Mouse (Mus musculus) myocyte (in vitro differentiated cells): ENCODE measurements around the gene Mical2. TPM values are rescaled to one million over a fixed set of nuclear protein-coding genes. Genes with fewer than 3 reads are reported as not detected.

Experiments
- H3K27me3 ChIP-seq: one replicate; pipeline ENCODE4 v1.6.1; 2011; ENCODE audit not compliant: control insufficient read depth, insufficient read depth, insufficient read length
- H3K36me3 ChIP-seq: one replicate; pipeline ENCODE4 v1.6.1; 2011; ENCODE audit not compliant: control insufficient read depth, insufficient read depth
- H3K4me2 ChIP-seq: one replicate; pipeline ENCODE4 v1.6.1; 2011; ENCODE audit warnings: low read depth, control low read depth
- H3K4me3 ChIP-seq: one replicate; pipeline ENCODE4 v1.5.1; 2011; ENCODE audit warnings: mild to moderate bottlenecking, control low read depth, moderate library complexity
- H3K79me2 ChIP-seq: one replicate; pipeline ENCODE4 v1.6.1; 2011; ENCODE audit not compliant: control insufficient read depth, insufficient read depth
- H3ac ChIP-seq: one replicate; pipeline ENCODE4 v1.6.1; 2011; ENCODE audit not compliant: control insufficient read depth, insufficient read length
- CEBPB ChIP-seq: IDR thresholded peaks from 2 replicates; pipeline ENCODE4 v1.6.1; 2011; ENCODE audit warnings: mild to moderate bottlenecking, moderate library complexity; ENCODE audit not compliant: poor library complexity, insufficient read depth, severe bottlenecking
- E2F4 ChIP-seq: IDR thresholded peaks from one replicate; pipeline ENCODE4 v1.6.1; 2011; ENCODE audit warnings: mild to moderate bottlenecking, control low read depth, moderate library complexity; ENCODE audit not compliant: insufficient read depth
- MAX ChIP-seq: IDR thresholded peaks from one replicate; pipeline ENCODE4 v1.6.1; 2011; ENCODE audit warnings: low read depth, mild to moderate bottlenecking, control low read depth
- MYOD1 ChIP-seq, 3 experiments: IDR thresholded peaks; one replicate each; pipeline ENCODE4 v1.6.1; 2011; ENCODE audit warnings: control low read depth in 2 of 3, low read depth in 2 of 3, mild to moderate bottlenecking in 2 of 3, moderate library complexity in 1 of 3; ENCODE audit not compliant: insufficient read length in 2 of 3, control insufficient read depth in 1 of 3
- MYOG ChIP-seq, 3 experiments: IDR thresholded peaks; one replicate each; pipeline ENCODE4 v1.6.1; 2011; ENCODE audit warnings: control low read depth in 2 of 3, low read depth in 2 of 3, mild to moderate bottlenecking in 2 of 3; ENCODE audit not compliant: insufficient read length in 2 of 3, control insufficient read depth in 1 of 3, insufficient read depth in 1 of 3
- POLR2A ChIP-seq: IDR thresholded peaks from one replicate; pipeline ENCODE4 v1.6.1; 2011; ENCODE audit warnings: low read depth, mild to moderate bottlenecking, control low read depth, moderate library complexity; ENCODE audit not compliant: insufficient read length
- POLR2AphosphoS2 ChIP-seq: IDR thresholded peaks from one replicate; pipeline ENCODE4 v1.6.1; 2011; ENCODE audit warnings: low read depth, control low read depth; ENCODE audit not compliant: insufficient read length
- REST ChIP-seq: IDR thresholded peaks from one replicate; pipeline ENCODE4 v1.6.1; 2011; ENCODE audit warnings: mild to moderate bottlenecking, control low read depth, moderate library complexity; ENCODE audit not compliant: insufficient read depth, insufficient read length
- SRF ChIP-seq: IDR thresholded peaks from one replicate; pipeline ENCODE4 v1.6.1; 2011; ENCODE audit warnings: low read depth; ENCODE audit not compliant: control insufficient read depth, insufficient read length
- TCF12 ChIP-seq: IDR thresholded peaks from one replicate; pipeline ENCODE4 v1.6.1; 2011; ENCODE audit warnings: mild to moderate bottlenecking, control low read depth; ENCODE audit not compliant: poor library complexity, insufficient read depth, severe bottlenecking
- TCF3 ChIP-seq: IDR thresholded peaks from one replicate; pipeline ENCODE4 v1.6.1; 2011; ENCODE audit warnings: low read depth, control low read depth; ENCODE audit not compliant: insufficient read length
- USF1 ChIP-seq: IDR thresholded peaks from one replicate; pipeline ENCODE4 v1.6.1; 2011; ENCODE audit warnings: low read depth, mild to moderate bottlenecking, control low read depth, moderate library complexity
- polyA plus RNA-seq: library from polyadenylated mRNA; unstranded; fragments of >200 nt; fragmentation: generic; extraction: Trizol; gene quantifications from one replicate; pipeline ENCODE4 v1.2.1, GENCODE M21; 2012; ENCODE audit warnings: missing spikeins

Gene Mical2
- polyA plus RNA-seq, 1 experiment, result 34.8 TPM

DNA sequence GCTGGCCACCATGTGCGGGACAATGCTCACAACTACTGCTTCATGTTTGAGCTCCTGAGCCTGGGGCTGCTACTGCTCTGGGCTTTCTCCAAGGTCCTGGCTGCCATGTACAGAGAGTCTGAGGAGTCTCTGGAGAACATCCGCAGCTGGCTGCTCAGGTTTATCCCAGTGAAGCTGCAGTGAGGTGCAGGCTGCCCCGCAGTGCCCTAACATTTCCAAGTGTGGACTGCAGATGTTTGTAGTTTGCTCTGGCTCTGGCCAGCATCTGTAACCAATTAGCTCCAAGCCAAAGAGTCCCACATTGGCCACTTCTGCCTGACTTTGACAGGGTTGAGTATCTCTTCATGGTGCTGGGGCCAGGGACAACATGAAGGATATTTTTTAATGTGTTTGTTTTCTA, 125.9 kb downstream of the Mical2 start:
- no peak overlapping the region for H3K4me2 ChIP-seq
- H3K36me3 ChIP-seq, result peaks cover 18% of the 10 kb centered on the region
- H3ac ChIP-seq, result no peak overlapping the region
- no peaks in the 10 kb centered on the region for H3K27me3 ChIP-seq
- H3K79me2 ChIP-seq, result no peaks in the 10 kb centered on the region
- no peak for TF ChIP-seq REST
- TF ChIP-seq TCF12, result no peak
- TF ChIP-seq MAX, result no peak
- TF ChIP-seq CEBPB, result no peak
- no peak for TF ChIP-seq MYOD1 (IDR thresholded peaks at IDR 0.05; ENCODE audit: control insufficient read depth in 1 of 3, insufficient read length in 2 of 3, low read depth in 2 of 3)
- no peak for TF ChIP-seq E2F4
- no peak for TF ChIP-seq TCF3
- no peak for TF ChIP-seq USF1
- no peak for TF ChIP-seq POLR2A
- no peak for TF ChIP-seq SRF
- no peak for TF ChIP-seq MYOG (IDR thresholded peaks at IDR 0.05; ENCODE audit: control insufficient read depth in 1 of 3, insufficient read depth in 1 of 3, insufficient read length in 2 of 3, low read depth in 2 of 3)
- TF ChIP-seq POLR2AphosphoS2, result no peak
- H3K4me3 ChIP-seq, result no peak overlapping the region

GRCm38 (mm10) chr7:112352005-112352404, 126.3 kb downstream of the Mical2 start:
- no peaks in the 10 kb centered on the region for H3K27me3 ChIP-seq
- peaks cover 16% of the 10 kb centered on the region for H3K36me3 ChIP-seq
- H3K79me2 ChIP-seq, result no peaks in the 10 kb centered on the region
- H3K4me3 ChIP-seq, result no peak overlapping the region
- H3ac ChIP-seq, result no peak overlapping the region
- TF ChIP-seq POLR2A, result no peak
- H3K4me2 ChIP-seq, result no peak overlapping the region

- H3ac ChIP-seq, result no peak overlapping the region
- no peaks in the 10 kb centered on the region for H3K27me3 ChIP-seq
- no peaks in the 10 kb centered on the region for H3K79me2 ChIP-seq
- H3K4me2 ChIP-seq, result no peak overlapping the region
- peaks cover 12% of the 10 kb centered on the region for H3K36me3 ChIP-seq
- H3K4me3 ChIP-seq, result no peak overlapping the region
- no peak for TF ChIP-seq REST
Observed at GRCm38 (mm10) chr7:112353011-112353410, 127.4 kb downstream of the Mical2 start.

DNA sequence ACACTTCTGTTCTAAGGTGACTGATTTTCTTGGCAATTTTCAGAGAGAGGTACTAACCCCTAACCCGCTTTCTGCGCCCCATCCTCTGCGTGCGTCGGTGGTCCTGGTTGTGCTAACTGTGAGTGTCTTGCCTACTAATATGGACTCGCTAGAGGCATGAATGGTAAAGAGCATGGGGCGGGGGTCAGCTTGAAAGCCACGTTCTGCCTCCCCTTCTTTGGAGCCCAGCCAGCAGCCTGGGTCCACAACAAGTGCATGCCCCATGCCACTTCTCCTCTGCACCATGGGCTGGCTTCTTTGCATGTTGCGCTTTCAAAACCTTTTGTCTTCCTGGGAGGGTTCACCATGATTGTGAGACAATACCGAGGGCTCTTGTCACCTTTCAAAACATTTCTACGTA, 128.3 kb downstream of the Mical2 start:
- Histone ChIP-seq H3K36me3 (peaks cover 12% of the 10 kb centered on the region), H3K27me3 (no peaks in the 10 kb centered on the region), H3K4me3 (no peak overlapping the region), H3ac (no peak overlapping the region), H3K79me2 (no peaks in the 10 kb centered on the region), H3K4me2 (no peak overlapping the region)
- TF ChIP-seq CEBPB (no peak), MYOG (IDR thresholded peaks at IDR 0.05; ENCODE audit: control insufficient read depth in 1 of 3, insufficient read depth in 1 of 3, insufficient read length in 2 of 3, low read depth in 2 of 3) (no peak), SRF (no peak), POLR2A (no peak), USF1 (no peak), MYOD1 (IDR thresholded peaks at IDR 0.05; ENCODE audit: control insufficient read depth in 1 of 3, insufficient read length in 2 of 3, low read depth in 2 of 3) (no peak), E2F4 (no peak), MAX (no peak), TCF3 (no peak), REST (no peak), POLR2AphosphoS2 (no peak), TCF12 (no peak)

- Histone ChIP-seq H3K36me3 (peaks cover 10% of the 10 kb centered on the region), H3K4me3 (no peak overlapping the region), H3K27me3 (no peaks in the 10 kb centered on the region), H3K79me2 (no peaks in the 10 kb centered on the region), H3K4me2 (no peak overlapping the region), H3ac (no peak overlapping the region)
- TF ChIP-seq CEBPB, result no peak
- TF ChIP-seq MAX, result no peak
- TF ChIP-seq POLR2AphosphoS2, result no peak
- no peak for TF ChIP-seq E2F4
- TF ChIP-seq SRF, result no peak
- TF ChIP-seq TCF12, result no peak
- TF ChIP-seq USF1, result no peak
- no peak for TF ChIP-seq TCF3
Observed at GRCm38 (mm10) chr7:112354503-112354951, 128.9 kb downstream of the Mical2 start.

DNA sequence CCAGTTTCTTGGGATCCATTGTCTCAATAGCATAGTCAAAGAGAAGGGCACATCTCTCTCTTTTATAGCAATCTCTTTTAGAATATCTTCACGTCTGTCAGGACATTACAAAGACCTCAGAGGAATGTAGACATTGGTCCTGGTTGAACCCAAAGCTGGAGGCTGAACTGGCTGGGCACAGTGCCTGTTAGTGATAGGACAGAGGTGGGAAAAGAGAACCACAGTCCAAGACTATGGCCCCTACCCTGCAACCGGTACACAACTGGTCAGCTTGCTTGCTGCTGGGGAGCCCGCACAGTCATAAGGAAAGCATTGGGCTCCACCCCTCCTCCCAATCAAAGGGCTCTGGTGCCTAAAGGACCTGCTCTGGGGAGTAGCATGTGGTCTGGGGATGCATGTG, 133.9 kb downstream of the Mical2 start:
- Histone ChIP-seq H3K4me3 (no peak overlapping the region), H3K4me2 (no peak overlapping the region), H3K36me3 (no peaks in the 10 kb centered on the region), H3K79me2 (no peaks in the 10 kb centered on the region), H3ac (no peak overlapping the region), H3K27me3 (no peaks in the 10 kb centered on the region)
- no peak for TF ChIP-seq MYOD1 (IDR thresholded peaks at IDR 0.05; ENCODE audit: control insufficient read depth in 1 of 3, insufficient read length in 2 of 3, low read depth in 2 of 3)
- TF ChIP-seq E2F4, result no peak
- no peak for TF ChIP-seq MAX
- TF ChIP-seq MYOG (IDR thresholded peaks at IDR 0.05; ENCODE audit: control insufficient read depth in 1 of 3, insufficient read depth in 1 of 3, insufficient read length in 2 of 3, low read depth in 2 of 3), result no peak
- TF ChIP-seq CEBPB, result no peak
